Mouse (Mus musculus): ENCODE measurements around the gene Nos1. TPM values are rescaled to one million over a fixed set of nuclear protein-coding genes. Genes with fewer than 3 reads are reported as not detected.

The Nos1 gene
- polyA plus RNA-seq, 1 experiment from 2014 or later: 0.88 TPM

Other genes starting within 250 kb of the Nos1 start
- gene Fbxo21, start 195.7 kb downstream of the Nos1 start, polyA plus RNA-seq (2014; fragmentation: Nextera tagmentation; extraction: Ambion mirVana): 72.7 and 75.3 TPM in 2 replicates
- 1.7 and 3.8 TPM in 2 replicates for gene Tesc, start 246.7 kb downstream of the Nos1 start, polyA plus RNA-seq (2014; fragmentation: Nextera tagmentation; extraction: Ambion mirVana)

Measured in intestine, embryonic 14.5 days (tissue).